Mouse (Mus musculus): Measurements from ENCODE around the gene Inpp5a. TPM values are rescaled to one million over a fixed set of nuclear protein-coding genes. Genes with fewer than 3 reads are reported as not detected.

Gene Inpp5a
- polyA plus RNA-seq, 1 experiment: 28.1 TPM

GRCm38 (mm10) chr7:139595862-139596261 lies 207.0 kb downstream of the Inpp5a start:
- no peak overlapping the region for H3K4me3 ChIP-seq (replicated peaks; ENCODE audit: control insufficient read depth, low read depth, low read length)
- TF ChIP-seq CTCF (IDR thresholded peaks at IDR 0.05; ENCODE audit: control insufficient read depth, insufficient read depth, low read length) (no peak), POLR2A (IDR thresholded peaks at IDR 0.05; ENCODE audit: borderline replicate concordance, control insufficient read depth, low read depth, low read length) (no peak)
- no peaks in the 10 kb centered on the region for H3K4me1 ChIP-seq (ENCODE audit: control insufficient read depth, insufficient read depth, low read length)
- WGBS: 18% methylated on average over 6 of the region's 6 CpGs
- no peak overlapping the region for H3K27ac ChIP-seq (ENCODE audit: control insufficient read depth, insufficient read depth, low read depth, low read length, poor library complexity)

GRCm38 (mm10) chr7:139610328-139610727 lies 221.4 kb downstream of the Inpp5a start:
- 21% methylated on average over 2 of the region's 2 CpGs for WGBS
- TF ChIP-seq CTCF (IDR thresholded peaks at IDR 0.05; ENCODE audit: control insufficient read depth, insufficient read depth, low read length) (no peak), POLR2A (IDR thresholded peaks at IDR 0.05; ENCODE audit: borderline replicate concordance, control insufficient read depth, low read depth, low read length) (no peak)
- Histone ChIP-seq H3K4me3 (replicated peaks; ENCODE audit: control insufficient read depth, low read depth, low read length) (no peak overlapping the region), H3K27ac (ENCODE audit: control insufficient read depth, insufficient read depth, low read depth, low read length, poor library complexity) (no peak overlapping the region), H3K4me1 (ENCODE audit: control insufficient read depth, insufficient read depth, low read length) (no peaks in the 10 kb centered on the region)

DNA sequence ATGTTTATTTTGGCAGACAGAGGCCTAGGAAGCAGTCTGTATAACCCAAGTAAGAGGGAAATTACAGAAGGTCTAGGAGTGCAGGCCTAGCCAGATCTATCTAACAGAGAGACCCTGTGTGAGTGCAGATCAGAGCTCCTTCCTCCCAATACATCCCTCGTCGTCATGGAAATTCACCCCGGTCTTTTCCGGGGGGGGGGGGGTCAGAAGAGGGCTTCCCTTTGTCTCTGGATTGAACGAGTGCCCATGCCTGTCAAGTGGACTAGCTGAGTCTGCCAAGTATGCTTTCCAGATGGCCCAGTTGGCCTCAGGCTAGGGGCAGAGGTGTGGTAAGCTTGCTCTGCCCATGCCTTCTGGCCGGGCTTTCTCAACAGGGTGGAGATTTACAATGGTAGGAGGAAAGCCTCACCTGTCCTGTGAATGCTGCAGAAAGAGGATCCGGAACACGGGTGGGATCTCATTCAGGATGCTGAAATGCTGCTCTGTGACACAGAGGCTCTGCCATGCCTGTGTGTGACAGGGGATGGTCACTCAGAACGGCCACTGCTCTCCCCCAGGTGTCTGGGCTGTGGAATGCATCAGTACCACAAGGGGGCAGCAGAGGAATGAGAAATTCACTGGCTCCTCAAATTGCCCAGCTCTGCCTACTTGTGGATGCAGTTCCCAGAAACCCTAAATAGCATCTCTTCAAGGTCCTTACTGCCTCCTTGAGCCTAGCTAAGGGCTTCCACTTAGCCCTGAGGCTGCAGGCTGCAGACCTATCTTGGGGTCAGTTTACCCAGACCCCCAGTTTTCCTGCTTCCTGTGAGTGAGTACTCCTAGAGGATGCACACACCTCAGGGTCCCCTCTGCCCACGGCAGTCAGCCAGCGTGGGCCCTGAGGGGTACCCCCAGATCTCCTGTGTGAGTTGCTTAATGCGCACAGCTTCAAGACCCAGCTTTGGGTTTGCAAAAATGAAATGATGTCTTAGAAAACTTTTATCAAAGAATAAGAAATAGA lies 227.2 kb downstream of the Inpp5a start:
- 56% methylated on average over 12 of the region's 12 CpGs for WGBS
- H3K4me3 ChIP-seq (replicated peaks; ENCODE audit: control insufficient read depth, low read depth, low read length): no peak overlapping the region
- TF ChIP-seq CTCF (IDR thresholded peaks at IDR 0.05; ENCODE audit: control insufficient read depth, insufficient read depth, low read length): peak; percentile 68
- TF ChIP-seq POLR2A (IDR thresholded peaks at IDR 0.05; ENCODE audit: borderline replicate concordance, control insufficient read depth, low read depth, low read length): no peak
- no peak overlapping the region for H3K27ac ChIP-seq (ENCODE audit: control insufficient read depth, insufficient read depth, low read depth, low read length, poor library complexity)
- no peaks in the 10 kb centered on the region for H3K4me1 ChIP-seq (ENCODE audit: control insufficient read depth, insufficient read depth, low read length)

- H3K4me3 ChIP-seq (replicated peaks; ENCODE audit: control insufficient read depth, low read depth, low read length): no peak overlapping the region
- WGBS: 85% methylated on average over 13 of the region's 13 CpGs
These were observed 233.7 kb downstream of the Inpp5a start for GRCm38 (mm10) chr7:139622568-139622967.

DNA sequence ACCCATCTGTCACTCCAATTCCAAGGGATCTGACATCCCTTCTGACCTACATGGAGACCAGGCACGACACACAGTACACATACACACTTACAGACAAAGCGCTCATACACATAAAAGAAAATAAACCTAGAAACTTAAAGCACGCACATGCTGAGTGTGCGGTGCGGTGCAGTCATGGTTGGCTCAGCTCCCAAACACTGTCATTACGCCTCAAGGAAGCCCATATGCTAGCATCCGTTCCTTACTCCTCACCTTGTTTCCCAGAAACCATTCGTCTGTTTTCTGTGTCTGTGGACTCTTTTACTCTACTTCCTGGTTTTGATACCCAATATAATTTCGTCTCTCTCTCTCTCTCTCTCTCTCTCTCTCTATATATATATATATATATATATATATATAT lies 236.2 kb downstream of the Inpp5a start:
- no peak overlapping the region for H3K27ac ChIP-seq (ENCODE audit: control insufficient read depth, insufficient read depth, low read depth, low read length, poor library complexity)
- no peak for TF ChIP-seq CTCF (IDR thresholded peaks at IDR 0.05; ENCODE audit: control insufficient read depth, insufficient read depth, low read length)
- TF ChIP-seq POLR2A (IDR thresholded peaks at IDR 0.05; ENCODE audit: borderline replicate concordance, control insufficient read depth, low read depth, low read length): no peak
- 66% methylated on average over 9 of the region's 9 CpGs for WGBS
- H3K4me1 ChIP-seq (ENCODE audit: control insufficient read depth, insufficient read depth, low read length): no peaks in the 10 kb centered on the region
- no peak overlapping the region for H3K4me3 ChIP-seq (replicated peaks; ENCODE audit: control insufficient read depth, low read depth, low read length)

More at GRCm38 (mm10) chr7:139622568-139622967, 233.7 kb downstream of the Inpp5a start:
- no peak overlapping the region for H3K27ac ChIP-seq (ENCODE audit: control insufficient read depth, insufficient read depth, low read depth, low read length, poor library complexity)
- TF ChIP-seq POLR2A (IDR thresholded peaks at IDR 0.05; ENCODE audit: borderline replicate concordance, control insufficient read depth, low read depth, low read length) (no peak), CTCF (IDR thresholded peaks at IDR 0.05; ENCODE audit: control insufficient read depth, insufficient read depth, low read length) (no peak)
- H3K4me1 ChIP-seq (ENCODE audit: control insufficient read depth, insufficient read depth, low read length): no peaks in the 10 kb centered on the region

Other genes starting within 250 kb of the Inpp5a start
- 5.2 TPM in 1 of 2 replicates, not detected in the other for gene Lrrc27, start 176.1 kb upstream of the Inpp5a start, polyA plus RNA-seq (2011; ENCODE audit: insufficient read depth, insufficient read length, low replicate concordance, missing spikeins)
- gene Stk32c, start 175.8 kb upstream of the Inpp5a start, polyA plus RNA-seq (2011; ENCODE audit: insufficient read depth, insufficient read length, low replicate concordance, missing spikeins): 3.2 TPM in 1 of 2 replicates, not detected in the other
- 1.6 and 5.6 TPM in 2 replicates for gene Pwwp2b, start 140.6 kb upstream of the Inpp5a start, polyA plus RNA-seq (2011; ENCODE audit: insufficient read depth, insufficient read length, low replicate concordance, missing spikeins)
- not detected in 2 replicates for gene Nkx6-2, start 193.7 kb downstream of the Inpp5a start, polyA plus RNA-seq (2011; ENCODE audit: insufficient read depth, insufficient read length, low replicate concordance, missing spikeins)